Mouse (Mus musculus) frontal cortex, postnatal 14 days (tissue): Measurements from ENCODE around the gene Slc35c2.

Experiments
- DNase-seq, 2 experiments: peaks; one replicate each; pipeline ENCODE4 v3.0.0; 2022; ENCODE audit warnings: low spot score in 2 of 2

Slc35c2 gene

DNA sequence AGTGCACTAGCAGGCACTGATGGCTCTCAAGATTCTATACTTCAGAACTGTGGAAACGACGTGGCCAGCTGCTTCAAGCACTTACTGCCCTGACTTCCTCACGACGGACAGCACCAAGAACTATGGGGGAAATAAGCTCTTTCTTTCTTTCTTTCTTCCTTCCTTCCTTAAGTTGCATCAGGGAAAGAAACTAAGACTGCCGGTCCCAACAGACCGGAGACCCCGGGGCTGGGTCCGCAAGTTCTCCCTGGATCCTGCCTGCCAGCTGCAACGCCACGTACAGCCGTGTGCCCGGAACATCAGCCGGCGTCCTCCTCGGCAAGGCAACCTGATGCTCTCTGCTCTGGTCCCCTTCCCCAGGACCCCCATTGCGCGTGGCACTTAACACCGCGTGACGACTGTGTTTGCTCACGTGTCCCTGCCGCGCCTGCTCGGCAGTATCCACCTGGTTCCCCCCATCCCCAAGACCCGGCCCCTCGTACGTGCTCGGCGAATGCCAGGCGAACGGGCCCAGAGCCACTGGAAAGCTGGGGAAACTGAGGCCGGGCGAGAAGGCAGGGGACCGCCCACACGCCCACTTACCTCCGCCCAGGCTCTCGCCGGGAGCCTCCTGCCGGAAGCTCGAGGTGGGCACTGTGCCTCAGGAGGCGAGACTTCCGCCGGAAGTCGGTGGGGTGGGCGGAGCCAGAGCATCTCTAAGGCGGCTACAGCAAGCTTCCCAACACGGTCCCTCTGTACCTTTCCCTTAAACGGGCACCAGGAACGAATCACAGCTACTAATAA lies at the start of gene Slc35c2:
Gene Slc35c2 (minus strand): TSS at position 668 of the 783 bp plus-strand sequence.
- DNase-seq: peak; percentile 89 to 91

- DNase-seq: no peak
These were observed 49.5 kb upstream of the Slc35c2 start for GRCm38 (mm10) chr2:165337191-165337590.

- no peak for DNase-seq
These were observed 45.0 kb upstream of the Slc35c2 start for GRCm38 (mm10) chr2:165332610-165333210.

DNA sequence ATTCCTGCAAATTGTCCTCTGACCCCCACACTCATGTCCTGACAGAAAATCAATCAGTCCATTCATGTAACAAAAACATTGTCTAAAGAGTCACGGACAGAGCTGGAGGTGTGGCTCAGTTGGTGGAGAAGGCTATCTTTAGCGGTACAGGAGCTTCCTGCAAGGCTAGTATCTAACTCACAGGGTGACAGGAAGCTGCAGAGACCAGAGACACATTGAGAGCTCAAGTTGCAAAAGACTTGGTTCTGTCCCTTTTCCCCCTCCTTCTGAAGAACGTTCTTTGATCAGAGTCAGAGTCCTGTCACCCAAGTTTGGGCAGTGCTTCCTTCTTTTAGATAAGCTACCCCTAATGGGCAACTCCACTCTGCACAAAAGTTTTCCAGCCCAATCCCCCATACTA lies 42.0 kb upstream of the Slc35c2 start:
- no peak for DNase-seq

DNA sequence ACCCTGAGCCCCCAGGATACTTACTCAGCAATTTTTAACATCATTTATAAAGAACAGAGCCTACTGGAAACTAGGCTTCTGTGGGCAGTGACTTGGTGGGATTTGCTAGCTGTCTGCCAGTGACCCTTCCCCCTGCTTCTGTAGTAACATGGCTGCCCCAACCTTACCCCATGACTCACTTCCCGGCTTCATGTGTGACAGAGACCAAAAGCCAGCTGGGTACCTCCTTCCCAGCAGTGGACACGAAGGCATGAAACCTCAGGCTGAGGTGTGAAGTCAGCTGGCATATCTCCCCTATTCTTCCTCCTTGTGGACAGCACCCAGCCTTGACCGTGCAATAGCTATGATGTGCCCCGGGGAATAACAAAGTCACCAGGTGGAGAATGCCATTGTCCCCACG lies 41.1 kb upstream of the Slc35c2 start:
- no peak for DNase-seq

GRCm38 (mm10) chr2:165327386-165327785 lies 39.7 kb upstream of the Slc35c2 start:
- no peak for DNase-seq

GRCm38 (mm10) chr2:165326304-165327190 lies 38.9 kb upstream of the Slc35c2 start, which contains the start of gene Elmo2:
Elmo2 (minus strand) TSS chr2:165326479.
- DNase-seq: peak; percentile 98

GRCm38 (mm10) chr2:165325521-165326303 lies 38.0 kb upstream of the Slc35c2 start:
- no peak for DNase-seq

- DNase-seq: no peak
These were observed 36.3 kb upstream of the Slc35c2 start for GRCm38 (mm10) chr2:165323928-165324327.

DNA sequence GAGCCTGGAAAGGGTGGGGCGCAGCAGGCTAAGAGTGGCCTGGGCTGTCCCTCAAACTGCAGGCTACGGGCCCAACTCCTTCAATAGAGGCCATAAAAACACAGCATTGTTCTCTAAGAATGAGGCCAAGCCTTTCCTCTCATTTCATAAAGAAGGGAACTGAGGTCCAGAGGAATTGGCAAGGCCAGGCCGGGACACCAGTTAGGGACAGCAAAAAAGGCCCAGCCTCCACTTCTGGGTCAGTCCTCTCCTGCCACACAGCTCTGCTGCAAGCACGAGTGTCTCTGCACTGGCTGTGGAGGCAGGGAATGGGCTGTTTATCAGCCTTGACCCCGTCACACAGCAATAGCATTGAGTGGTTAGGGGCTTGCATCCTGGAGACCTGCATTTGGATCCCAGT lies 35.8 kb upstream of the Slc35c2 start:
- peak in 1 of 2 experiments; percentile 34 for DNase-seq

DNA sequence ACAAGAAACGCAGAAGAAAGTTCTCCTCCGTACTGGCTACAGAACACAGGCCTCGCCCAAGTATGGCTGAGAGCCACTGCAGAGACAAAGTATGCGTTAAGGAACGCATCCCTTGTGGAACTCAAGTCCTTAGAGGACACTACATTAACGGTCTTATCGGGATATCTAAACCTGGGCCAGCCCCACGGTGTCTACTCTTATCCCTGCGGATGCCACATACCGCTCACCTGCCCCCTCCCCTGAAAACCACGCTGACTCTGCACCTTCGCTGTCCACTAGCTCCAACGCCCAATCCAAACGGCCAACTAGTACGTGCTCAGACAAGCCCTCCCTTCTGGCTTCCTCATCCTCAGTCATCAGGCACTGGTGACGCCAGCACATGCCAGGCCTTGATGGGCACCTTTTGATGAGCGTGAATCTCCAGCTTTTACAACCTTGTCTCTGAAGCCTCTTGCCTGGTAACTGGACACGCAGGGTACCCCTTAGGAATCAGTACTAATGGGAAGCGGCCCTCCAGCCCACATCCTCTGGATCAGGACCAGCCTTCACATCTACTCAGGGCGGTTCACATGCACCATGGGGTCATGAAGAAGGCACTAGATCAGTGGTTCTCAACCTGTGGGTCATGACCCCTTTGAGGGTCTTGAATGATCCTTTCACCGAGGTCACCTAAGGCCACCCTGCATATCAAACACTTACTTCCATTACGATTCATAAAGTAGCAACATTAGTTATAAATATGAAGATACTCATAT lies 34.5 kb upstream of the Slc35c2 start:
- no peak for DNase-seq

- peak in 1 of 2 experiments; percentile 58 for DNase-seq
These were observed 33.8 kb upstream of the Slc35c2 start for GRCm38 (mm10) chr2:165321381-165321888.

GRCm38 (mm10) chr2:165320531-165321150 lies 33.0 kb upstream of the Slc35c2 start:
- DNase-seq: no peak

GRCm38 (mm10) chr2:165319503-165319902 lies 31.8 kb upstream of the Slc35c2 start:
- no peak for DNase-seq

DNA sequence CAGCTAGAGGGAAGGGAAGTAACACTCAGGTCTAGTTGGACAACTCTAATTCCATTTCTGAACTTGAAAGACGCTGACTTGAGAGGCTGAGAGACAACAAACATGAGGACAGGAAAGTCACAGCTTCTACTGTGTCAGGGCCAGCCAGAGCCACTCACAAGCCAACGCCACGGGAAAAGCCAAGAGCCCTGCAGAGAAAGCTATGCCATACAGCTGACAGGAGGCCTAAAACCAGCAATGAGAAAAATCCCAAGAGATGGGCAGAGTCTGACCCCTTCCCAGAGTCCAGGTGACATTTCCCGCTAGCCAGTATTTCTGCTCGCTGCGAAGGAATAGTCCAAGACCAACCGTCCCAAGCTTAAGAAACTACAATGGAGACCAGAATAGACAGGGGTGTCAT lies 31.3 kb upstream of the Slc35c2 start:
- no peak for DNase-seq

- no peak for DNase-seq
These were observed 30.1 kb upstream of the Slc35c2 start for GRCm38 (mm10) chr2:165317621-165318263.

DNA sequence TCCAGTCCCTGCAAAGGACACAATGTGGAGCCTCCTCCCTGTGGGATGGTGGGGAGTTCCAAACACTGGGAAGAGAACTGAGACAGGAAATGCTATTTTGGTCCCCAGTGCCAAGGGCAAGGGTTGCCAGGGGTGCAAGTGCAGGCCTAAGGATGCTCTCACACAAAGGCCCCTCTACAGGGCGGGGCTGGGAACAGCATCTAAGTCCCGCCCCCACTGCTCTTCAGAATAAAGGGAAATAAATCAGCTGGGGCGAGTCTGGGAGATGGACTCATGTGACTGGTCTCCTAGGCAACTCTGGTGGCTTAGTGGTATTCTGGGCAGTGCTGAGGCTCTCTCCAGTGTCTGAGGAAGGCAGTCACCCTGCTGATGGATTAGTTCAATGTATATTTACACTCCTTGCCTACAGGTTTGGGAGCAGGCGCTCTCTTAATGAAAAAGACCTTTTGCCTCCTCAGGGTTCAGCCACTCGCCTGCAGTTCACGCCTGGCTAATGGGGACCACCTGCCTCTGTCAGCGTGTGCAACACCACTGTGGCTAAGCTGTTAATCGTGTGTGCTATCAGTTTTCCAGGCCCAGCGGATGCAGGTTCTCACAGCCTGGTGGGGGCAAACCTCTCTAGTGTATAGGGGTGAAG lies 29.3 kb upstream of the Slc35c2 start:
- DNase-seq: peak; percentile 60 to 72

- DNase-seq: no peak
These were observed 28.5 kb upstream of the Slc35c2 start for GRCm38 (mm10) chr2:165316204-165316603.

GRCm38 (mm10) chr2:165314197-165314596 lies 26.5 kb upstream of the Slc35c2 start:
- DNase-seq: no peak
